9 mouse cellular contexts compared by ENCODE assay signal in the genomic region with DNA sequence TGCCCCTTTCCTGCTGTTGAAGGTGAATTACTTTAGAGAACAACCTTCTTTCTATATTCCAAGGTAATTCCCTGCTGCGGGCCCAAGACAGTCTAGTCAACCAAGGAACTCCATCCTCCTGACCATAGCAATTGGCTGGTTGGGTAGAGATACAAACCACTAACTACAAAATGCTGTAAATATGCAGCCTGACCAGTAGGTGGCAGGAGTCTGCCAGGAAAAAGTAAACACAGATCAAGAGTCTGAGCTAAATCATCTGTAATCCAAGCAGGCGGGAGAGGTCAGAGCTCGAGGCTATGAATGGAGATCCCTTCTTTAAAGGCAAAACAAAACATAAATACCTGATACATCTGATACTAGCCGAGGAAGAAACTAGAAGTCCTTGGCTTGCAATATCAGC. TPM values are rescaled to one million over a fixed set of nuclear protein-coding genes. Genes with fewer than 3 reads are reported as not detected.
A peak's percentile ranks its signal among the peaks of the same experiment; 100 is the strongest.
DNase-seq lines count a peak whose midpoint lies in the region; ATAC-seq and TF ChIP-seq lines count a peak whose summit lies in the region.
"Had no signal": no experiment of that assay in that cellular context is flagged by ENCODE, and none has a peak within 500 bp of the region (broad histone marks: within the 10 kb centered on the region; RNA-seq: fewer than 3 reads in every experiment).

No protein-coding gene starts in this region.

- no peak overlapping the region for H3K9ac ChIP-seq in intestine, embryonic 14.5 days (ENCODE audit: low read length)
- H3K9ac ChIP-seq in intestine, embryonic 16.5 days (ENCODE audit: low read depth, low read length): no peak overlapping the region
- H3K9ac ChIP-seq in forebrain, embryonic 13.5 days: no peak overlapping the region
- H3K9ac ChIP-seq: limb, embryonic 15.5 days had no signal

- H3K27me3 ChIP-seq in intestine, embryonic 14.5 days (replicated peaks; ENCODE audit: control insufficient read depth, insufficient read depth, low read length): no peaks in the 10 kb centered on the region
- H3K27me3 ChIP-seq in intestine, embryonic 16.5 days (replicated peaks; ENCODE audit: control insufficient read depth, insufficient read depth, low read length): no peaks in the 10 kb centered on the region
- no peaks in the 10 kb centered on the region for H3K27me3 ChIP-seq in E14TG2a.4 (ENCODE audit: insufficient read depth, low read length)
- no peaks in the 10 kb centered on the region for H3K27me3 ChIP-seq in forebrain, embryonic 13.5 days
- H3K27me3 ChIP-seq: limb, embryonic 15.5 days had no signal

- H3K4me3 ChIP-seq in intestine, embryonic 14.5 days (ENCODE audit: low read depth, low read length): no peak overlapping the region
- H3K4me3 ChIP-seq in intestine, embryonic 16.5 days (ENCODE audit: low read length): no peak overlapping the region
- H3K4me3 ChIP-seq in E14TG2a.4 (replicated peaks; ENCODE audit: low read length): no peak overlapping the region
- no peak overlapping the region for H3K4me3 ChIP-seq in forebrain, embryonic 13.5 days
- H3K4me3 ChIP-seq: limb, embryonic 15.5 days had no signal

- ATAC-seq in intestine, embryonic 14.5 days (replicated peaks; ENCODE audit: low FRiP score, low TSS enrichment, low read depth): no peak
- ATAC-seq in intestine, embryonic 16.5 days: no peak
- ATAC-seq in forebrain, embryonic 13.5 days: 0 out of 2 replicates have a peak, but pooled peaks have one; percentile 48
- ATAC-seq in megakaryocyte, adult 5-6 weeks (ENCODE audit: poor library complexity, severe bottlenecking): peak; percentile 77

- peak; percentile 74 for DNase-seq in intestine, embryonic 14.5 days (ENCODE audit: low spot score)
- peak; percentile 49 for DNase-seq in c-Kit-positive CD71-positive TER-119-negative erythroid progenitor cells, embryonic 14.5 days (ENCODE audit: low read depth)
- peak; percentile 43 to 68 for DNase-seq in kidney, postnatal 36 days
- peak; percentile 4 to 8 for DNase-seq in thymus, adult 18-20 months

- H3K4me2 ChIP-seq in intestine, embryonic 14.5 days (ENCODE audit: low read length): no peak overlapping the region
- H3K4me2 ChIP-seq in intestine, embryonic 16.5 days (ENCODE audit: low read depth, low read length): no peak overlapping the region
- H3K4me2 ChIP-seq in forebrain, embryonic 13.5 days: no peak overlapping the region
- H3K4me2 ChIP-seq: limb, embryonic 15.5 days had no signal

- H3K4me1 ChIP-seq in intestine, embryonic 14.5 days (replicated peaks; ENCODE audit: control insufficient read depth, insufficient read depth, low read length): no peaks in the 10 kb centered on the region
- H3K4me1 ChIP-seq in intestine, embryonic 16.5 days (ENCODE audit: control insufficient read depth, insufficient read depth, low read length): no peaks in the 10 kb centered on the region
- H3K4me1 ChIP-seq in E14TG2a.4 (replicated peaks; ENCODE audit: low read depth, low read length): peaks cover 6% of the 10 kb centered on the region
- H3K4me1 ChIP-seq in forebrain, embryonic 13.5 days: no peaks in the 10 kb centered on the region
- H3K4me1 ChIP-seq: limb, embryonic 15.5 days had no signal

- TF ChIP-seq CTCF in E14TG2a.4 (conservative IDR thresholded peaks at IDR 0.05; ENCODE audit: low read length): peak; percentile 85

- H3K27ac ChIP-seq in intestine, embryonic 14.5 days (ENCODE audit: low read depth): no peak overlapping the region
- H3K27ac ChIP-seq in intestine, embryonic 16.5 days (ENCODE audit: low read length): no peak overlapping the region
- H3K27ac ChIP-seq in forebrain, embryonic 13.5 days: no peak overlapping the region
- H3K27ac ChIP-seq: limb, embryonic 15.5 days had no signal

- 23% methylated on average over 4 of the region's 4 CpGs for WGBS in intestine, embryonic 14.5 days
- WGBS in intestine, embryonic 16.5 days: 25% methylated on average over 4 of the region's 4 CpGs
- 24% methylated on average over 4 of the region's 4 CpGs for WGBS in forebrain, embryonic 13.5 days

- H3K9me3 ChIP-seq in intestine, embryonic 14.5 days (ENCODE audit: control insufficient read depth, low read length): no peaks in the 10 kb centered on the region
- H3K9me3 ChIP-seq in intestine, embryonic 16.5 days (ENCODE audit: control insufficient read depth, low read length): no peaks in the 10 kb centered on the region
- no peaks in the 10 kb centered on the region for H3K9me3 ChIP-seq in E14TG2a.4 (ENCODE audit: low read length)
- no peaks in the 10 kb centered on the region for H3K9me3 ChIP-seq in forebrain, embryonic 13.5 days (replicated peaks)
- H3K9me3 ChIP-seq: limb, embryonic 15.5 days had no signal

- H3K36me3 ChIP-seq in intestine, embryonic 14.5 days (ENCODE audit: control insufficient read depth, insufficient read depth, low read length): peaks cover 29% of the 10 kb centered on the region
- H3K36me3 ChIP-seq in intestine, embryonic 16.5 days (ENCODE audit: control insufficient read depth, insufficient read depth, low read length): peaks cover 7% of the 10 kb centered on the region; the same call in 1 of the 2 replicates
- H3K36me3 ChIP-seq in E14TG2a.4 (ENCODE audit: insufficient read depth, low read length): peaks cover 74% of the 10 kb centered on the region
- peaks cover 38% of the 10 kb centered on the region for H3K36me3 ChIP-seq in forebrain, embryonic 13.5 days (ENCODE audit: poor library complexity, severe bottlenecking)

RNA-seq across cellular contexts. Expression of a gene that starts 18.1 kb away (rescaled TPM):
- polyA plus RNA-seq in intestine, embryonic 14.5 days (2014; fragmentation: Nextera tagmentation; extraction: Ambion mirVana): 62.9 and 68.7 TPM in 2 replicates
- 56.3 and 59.7 TPM in 2 replicates for polyA plus RNA-seq in intestine, embryonic 16.5 days (2015; fragmentation: Nextera tagmentation; extraction: Ambion mirVana)
- polyA plus RNA-seq in forebrain, embryonic 13.5 days (2015; fragmentation: Nextera tagmentation; extraction: Ambion mirVana): 84.6 and 90.5 TPM in 2 replicates
- total RNA-seq in megakaryocyte, adult 5-6 weeks (2015): 13.9 and 15.0 TPM in 2 replicates
- total RNA-seq in megakaryocyte, adult 5-6 weeks (2017): 52.1 and 68.3 TPM in 2 replicates

RNA-seq across cellular contexts. Expression of a gene that starts 18.2 kb away (rescaled TPM):
- polyA plus RNA-seq in intestine, embryonic 14.5 days (2014; fragmentation: Nextera tagmentation; extraction: Ambion mirVana): 155 and 166 TPM in 2 replicates
- 108 and 118 TPM in 2 replicates for polyA plus RNA-seq in intestine, embryonic 16.5 days (2015; fragmentation: Nextera tagmentation; extraction: Ambion mirVana)
- 177 and 180 TPM in 2 replicates for polyA plus RNA-seq in forebrain, embryonic 13.5 days (2015; fragmentation: Nextera tagmentation; extraction: Ambion mirVana)
- 49.8 and 50.6 TPM in 2 replicates for total RNA-seq in megakaryocyte, adult 5-6 weeks (2015)
- 52.9 and 54.7 TPM in 2 replicates for total RNA-seq in megakaryocyte, adult 5-6 weeks (2017)

RNA-seq across cellular contexts. Expression of a gene that starts 33.2 kb away (rescaled TPM):
- polyA plus RNA-seq in intestine, embryonic 14.5 days (2014; fragmentation: Nextera tagmentation; extraction: Ambion mirVana): not detected in 2 replicates
- not detected in 2 replicates for polyA plus RNA-seq in intestine, embryonic 16.5 days (2015; fragmentation: Nextera tagmentation; extraction: Ambion mirVana)
- polyA plus RNA-seq in forebrain, embryonic 13.5 days (2015; fragmentation: Nextera tagmentation; extraction: Ambion mirVana): 0.72 TPM in 1 of 2 replicates, not detected in the other
- not detected in 2 replicates for total RNA-seq in megakaryocyte, adult 5-6 weeks (2015)
- not detected in 2 replicates for total RNA-seq in megakaryocyte, adult 5-6 weeks (2017)
- polyA plus RNA-seq: limb, embryonic 15.5 days had no signal

RNA-seq across cellular contexts. Expression of a gene that starts 33.3 kb away (rescaled TPM):
- polyA plus RNA-seq in intestine, embryonic 14.5 days (2014; fragmentation: Nextera tagmentation; extraction: Ambion mirVana): 5.5 and 6.6 TPM in 2 replicates
- 4.0 and 4.5 TPM in 2 replicates for polyA plus RNA-seq in intestine, embryonic 16.5 days (2015; fragmentation: Nextera tagmentation; extraction: Ambion mirVana)
- polyA plus RNA-seq in forebrain, embryonic 13.5 days (2015; fragmentation: Nextera tagmentation; extraction: Ambion mirVana): 46.8 and 49.5 TPM in 2 replicates
- total RNA-seq in megakaryocyte, adult 5-6 weeks (2015): not detected in 2 replicates
- total RNA-seq in megakaryocyte, adult 5-6 weeks (2017): 0.28 and 0.33 TPM in 2 replicates

Comparison
In these comparisons a context has a peak if more than half of its experiments do, and no peak if none do; other contexts are left out.
1. ATAC-seq: peak in forebrain, embryonic 13.5 days (single experiment) and megakaryocyte, adult 5-6 weeks (single experiment); none in intestine, embryonic 14.5 days (single experiment) and intestine, embryonic 16.5 days (single experiment).
2. DNase-seq: peak in every context shown above with its lines; median percentile 74 in intestine, embryonic 14.5 days; 56 in kidney, postnatal 36 days; 49 in c-Kit-positive CD71-positive TER-119-negative erythroid progenitor cells, embryonic 14.5 days; 6 in thymus, adult 18-20 months.